13 mouse cellular contexts compared by ENCODE assay signal in genomic region chr14:122920011-122920410, GRCm38 (mm10).
"Had no signal": no experiment of that assay in that cellular context is flagged by ENCODE, and none has a peak within 500 bp of the region (broad histone marks: within the 10 kb centered on the region; RNA-seq: fewer than 3 reads in every experiment).

No protein-coding gene starts in this region.

- DNase-seq: kidney, adult 2 months; kidney, postnatal 36 days; layer of hippocampus, adult 9-11 months; layer of hippocampus, postnatal 36 days; left cerebral cortex, postnatal 4 days; lung, adult 18-20 months; spleen, adult 18-20 months; thymus, postnatal 36 days had no signal

- H3K9ac ChIP-seq: kidney, embryonic 15.5 days; limb, embryonic 13.5 days; liver, embryonic 14.5 days; midbrain, embryonic 12.5 days; stomach, embryonic 15.5 days had no signal

- H3K9me3 ChIP-seq: kidney, embryonic 15.5 days; limb, embryonic 13.5 days; midbrain, embryonic 12.5 days; stomach, embryonic 15.5 days had no signal

- H3K36me3 ChIP-seq: stomach, embryonic 15.5 days had no signal

- H3K4me1 ChIP-seq: kidney, embryonic 15.5 days; limb, embryonic 13.5 days; midbrain, embryonic 12.5 days; stomach, embryonic 15.5 days had no signal

- H3K27ac ChIP-seq: kidney, embryonic 15.5 days; limb, embryonic 13.5 days; liver, embryonic 14.5 days; midbrain, embryonic 12.5 days; stomach, embryonic 15.5 days had no signal

- H3K4me3 ChIP-seq: kidney, embryonic 15.5 days; limb, embryonic 13.5 days; midbrain, embryonic 12.5 days; stomach, embryonic 15.5 days had no signal

- H3K27me3 ChIP-seq: kidney, embryonic 15.5 days; limb, embryonic 13.5 days; midbrain, embryonic 12.5 days; stomach, embryonic 15.5 days had no signal

- H3K4me2 ChIP-seq: kidney, embryonic 15.5 days; limb, embryonic 13.5 days; midbrain, embryonic 12.5 days; stomach, embryonic 15.5 days had no signal
